Mouse (Mus musculus) liver, embryonic 14.5 days (tissue): Measurements from ENCODE around the gene Bace1. TPM values are rescaled to one million over a fixed set of nuclear protein-coding genes. Genes with fewer than 3 reads are reported as not detected.

Source experiments
- ATAC-seq: fragments of 200-750 bp; cut with Nextera tagmentation; 2 replicates; pipeline ENCODE4 v1.8.0; 2017; ENCODE audit warnings: moderate number of reproducible peaks, mild to moderate bottlenecking, moderate library complexity; ENCODE audit not compliant: insufficient read depth
- DNase-seq, 3 experiments: peaks; one replicate each; pipeline ENCODE4 v3.0.0-alpha.2; 2012 to 2013; ENCODE audit warnings: low read depth in 3 of 3, low spot score in 3 of 3
- H3K27ac ChIP-seq: fragments of 300-500 bp; sonication (generic); 2 replicates; pipeline ENCODE4 v1.5.1; 2014; ENCODE audit warnings: moderate library complexity, mild to moderate bottlenecking, control low read depth, inconsistent platforms
- H3K27me3 ChIP-seq: fragments of 300-500 bp; sonication (generic); 2 replicates; pipeline ENCODE4 v1.6.1; 2014; ENCODE audit warnings: mild to moderate bottlenecking, low read length, moderate library complexity; ENCODE audit not compliant: control insufficient read depth, insufficient read depth
- H3K36me3 ChIP-seq: fragments of 300-500 bp; sonication (generic); replicated peaks from 2 replicates; pipeline ENCODE4 v1.6.1; 2014; ENCODE audit warnings: low read depth; ENCODE audit not compliant: control insufficient read depth, insufficient read depth
- H3K4me1 ChIP-seq, 2 experiments: fragments of 200-500 bp in 1 of 2; fragments of 300-500 bp in 1 of 2; sonication (generic) in 1 of 2; replicated peaks; 2 replicates each; pipeline ENCODE4 v1.6.1; 2012 to 2014; ENCODE audit warnings: antibody characterized with exemption in 1 of 2, inconsistent platforms in 1 of 2, low read length in 1 of 2; ENCODE audit not compliant: control insufficient read depth in 2 of 2, insufficient read depth in 2 of 2
- H3K4me2 ChIP-seq: fragments of 300-500 bp; sonication (generic); 2 replicates; pipeline ENCODE4 v1.6.1; 2014; ENCODE audit warnings: low read depth, mild to moderate bottlenecking, control low read depth, moderate library complexity
- H3K4me3 ChIP-seq, 2 experiments: fragments of 200-500 bp in 1 of 2; fragments of 300-500 bp in 1 of 2; sonication (generic) in 1 of 2; 2 replicates each; pipeline ENCODE4 v1.5.1; 2012 to 2014; ENCODE audit warnings: low read depth in 2 of 2, low read length in 2 of 2, mild to moderate bottlenecking in 2 of 2, control low read depth in 1 of 2, inconsistent platforms in 1 of 2, moderate library complexity in 1 of 2; ENCODE audit not compliant: insufficient read depth in 1 of 2
- H3K9ac ChIP-seq: fragments of 300-500 bp; sonication (generic); replicated peaks from 2 replicates; pipeline ENCODE4 v1.6.1; 2014; ENCODE audit warnings: mild to moderate bottlenecking, control low read depth, moderate library complexity
- H3K9me3 ChIP-seq: fragments of 300-500 bp; sonication (generic); 2 replicates; pipeline ENCODE4 v1.6.1; 2016; ENCODE audit warnings: low read length, mixed read lengths; ENCODE audit not compliant: control insufficient read depth
- CTCF ChIP-seq: IDR thresholded peaks from 2 replicates; pipeline ENCODE4 v1.5.1; 2016; ENCODE audit warnings: antibody characterized with exemption, low read depth, control low read depth
- EP300 ChIP-seq: IDR thresholded peaks from 2 replicates; pipeline ENCODE4 v1.6.1; 2016; ENCODE audit warnings: antibody characterized with exemption, low read depth
- WGBS: fragments of 180-500 bp; shearing (Covaris S2); extraction: QIAGEN DNeasy Blood & Tissue Kit; methylation state at CpG from one replicate; pipeline ENCODE4 v1.1.7; 2014; ENCODE audit not compliant: insufficient replicate concordance; 5-methylcytosine and 5-hydroxymethylcytosine counted together
- polyA plus RNA-seq, 2 experiments: library from polyadenylated mRNA; depleted of rRNA in 1 of 2; stranded (reverse) in 1 of 2; unstranded in 1 of 2; fragments of >200 nt; fragmentation: Nextera tagmentation in 1 of 2; extraction: Ambion mirVana in 1 of 2; gene quantifications; 2 replicates each; pipeline versions ENCODE4 v1.2.1 to v1.2.3; 2012 to 2014

Bace1 gene
- polyA plus RNA-seq, 2 experiments = 3.1 to 3.6 TPM

GRCm38 (mm10) chr9:45807337-45807736 lies 31.0 kb upstream of the Bace1 start:
- no peaks in the 10 kb centered on the region for H3K27me3 ChIP-seq
- TF ChIP-seq EP300 (no peak), CTCF (no peak)
- H3K36me3 ChIP-seq = no peaks in the 10 kb centered on the region
- no peak overlapping the region for H3K4me3 ChIP-seq
- no peak overlapping the region for H3K4me2 ChIP-seq
- H3K9me3 ChIP-seq = no peaks in the 10 kb centered on the region
- no peak overlapping the region for H3K9ac ChIP-seq
- 71% methylated on average over 11 of the region's 11 CpGs for WGBS
- no peak overlapping the region for H3K27ac ChIP-seq
- H3K4me1 ChIP-seq = peaks cover 16 to 19% of the 10 kb centered on the region in 2 experiments
- DNase-seq = no peak
- no peak for ATAC-seq

- no peak for ATAC-seq
- TF ChIP-seq EP300 (no peak), CTCF (no peak)
- Histone ChIP-seq H3K27ac (no peak overlapping the region), H3K4me1 (peaks cover 14 to 15% of the 10 kb centered on the region in 2 experiments), H3K27me3 (no peaks in the 10 kb centered on the region), H3K9me3 (no peaks in the 10 kb centered on the region), H3K4me3 (no peak overlapping the region), H3K36me3 (no peaks in the 10 kb centered on the region), H3K4me2 (no peak overlapping the region), H3K9ac (no peak overlapping the region)
- DNase-seq = no peak
- WGBS = 40% methylated on average over 8 of the region's 8 CpGs
Observed at GRCm38 (mm10) chr9:45807761-45808160, 30.6 kb upstream of the Bace1 start.

DNA sequence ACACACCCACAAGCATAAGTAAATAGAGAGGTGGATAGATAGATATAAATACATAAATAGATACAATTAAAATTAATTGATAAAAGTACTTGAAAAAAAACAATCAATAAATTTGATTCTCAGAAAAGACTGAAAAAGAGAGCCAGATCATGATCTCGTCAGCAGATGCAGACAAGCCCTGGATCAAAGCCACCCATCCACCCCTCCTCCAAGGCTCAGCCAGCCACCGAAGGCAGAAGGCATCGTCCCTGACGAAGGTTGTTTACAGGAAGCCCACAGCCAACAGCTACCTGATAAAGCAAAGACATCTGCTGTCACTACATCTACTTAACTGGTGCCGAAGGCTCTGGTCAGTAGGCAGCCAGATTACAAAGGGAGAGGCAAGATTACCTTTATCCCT lies 26.4 kb upstream of the Bace1 start:
- Histone ChIP-seq H3K9me3 (no peaks in the 10 kb centered on the region), H3K9ac (no peak overlapping the region), H3K27ac (no peak overlapping the region), H3K4me2 (no peak overlapping the region), H3K27me3 (no peaks in the 10 kb centered on the region), H3K4me3 (no peak overlapping the region), H3K36me3 (no peaks in the 10 kb centered on the region), H3K4me1 (no peaks in the 10 kb centered on the region)
- 28% methylated on average over 5 of the region's 5 CpGs for WGBS
- no peak for DNase-seq
- ATAC-seq = no peak
- TF ChIP-seq EP300 = no peak
- no peak for TF ChIP-seq CTCF

GRCm38 (mm10) chr9:45815113-45815512 lies 23.3 kb upstream of the Bace1 start:
- Histone ChIP-seq H3K4me1 (no peaks in the 10 kb centered on the region), H3K36me3 (no peaks in the 10 kb centered on the region), H3K4me3 (no peak overlapping the region), H3K27me3 (no peaks in the 10 kb centered on the region), H3K9ac (no peak overlapping the region), H3K9me3 (no peaks in the 10 kb centered on the region), H3K4me2 (no peak overlapping the region), H3K27ac (no peak overlapping the region)
- TF ChIP-seq EP300 = no peak
- no peak for TF ChIP-seq CTCF
- ATAC-seq = no peak
- WGBS = 81% methylated on average over 9 of the region's 9 CpGs
- no peak for DNase-seq

- DNase-seq (no peak), ATAC-seq (no peak)
- no peak overlapping the region for H3K4me3 ChIP-seq
- WGBS = 63% methylated on average over 10 of the region's 10 CpGs
- no peaks in the 10 kb centered on the region for H3K27me3 ChIP-seq
- no peaks in the 10 kb centered on the region for H3K36me3 ChIP-seq
- no peaks in the 10 kb centered on the region for H3K9me3 ChIP-seq
- H3K27ac ChIP-seq = no peak overlapping the region
- TF ChIP-seq EP300 (no peak), CTCF (no peak)
- H3K9ac ChIP-seq = no peak overlapping the region
- no peak overlapping the region for H3K4me2 ChIP-seq
- no peaks in the 10 kb centered on the region for H3K4me1 ChIP-seq
Observed at GRCm38 (mm10) chr9:45815525-45815924, 22.9 kb upstream of the Bace1 start.
